Mouse (Mus musculus) T-helper 1 cell (primary cell): ENCODE results near the gene Eif2ak2.

ENCODE experiments used
- in situ Hi-C: fragments of 300-600 bp; cut with MboI, MseI; formaldehyde crosslinking; loops from one replicate; pipeline ENCODE4 v1.15.1; 2025; ENCODE audit warnings: high pct_unique_total_duplicates

Gene Eif2ak2

DNA sequence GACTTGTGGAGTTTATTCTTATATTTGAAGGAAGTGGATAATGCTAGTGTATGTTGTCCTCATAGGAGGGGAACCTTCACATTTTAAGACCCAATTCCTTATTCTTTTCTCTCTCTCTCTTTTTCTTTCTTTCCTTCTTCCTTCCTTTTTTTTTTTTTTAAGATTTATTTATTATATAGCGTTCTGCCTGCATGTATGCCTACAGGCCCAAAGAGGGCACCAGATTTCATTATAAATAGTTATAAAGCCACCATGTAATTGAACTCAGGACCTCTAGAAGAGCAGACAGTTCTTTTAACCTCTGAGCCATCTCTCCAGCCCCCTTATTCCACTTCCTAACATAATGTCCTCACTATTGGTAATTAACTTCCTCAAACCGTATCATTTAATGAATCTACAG, 46.3 kb downstream of the Eif2ak2 start:
- in situ Hi-C loops: no loop called here

DNA sequence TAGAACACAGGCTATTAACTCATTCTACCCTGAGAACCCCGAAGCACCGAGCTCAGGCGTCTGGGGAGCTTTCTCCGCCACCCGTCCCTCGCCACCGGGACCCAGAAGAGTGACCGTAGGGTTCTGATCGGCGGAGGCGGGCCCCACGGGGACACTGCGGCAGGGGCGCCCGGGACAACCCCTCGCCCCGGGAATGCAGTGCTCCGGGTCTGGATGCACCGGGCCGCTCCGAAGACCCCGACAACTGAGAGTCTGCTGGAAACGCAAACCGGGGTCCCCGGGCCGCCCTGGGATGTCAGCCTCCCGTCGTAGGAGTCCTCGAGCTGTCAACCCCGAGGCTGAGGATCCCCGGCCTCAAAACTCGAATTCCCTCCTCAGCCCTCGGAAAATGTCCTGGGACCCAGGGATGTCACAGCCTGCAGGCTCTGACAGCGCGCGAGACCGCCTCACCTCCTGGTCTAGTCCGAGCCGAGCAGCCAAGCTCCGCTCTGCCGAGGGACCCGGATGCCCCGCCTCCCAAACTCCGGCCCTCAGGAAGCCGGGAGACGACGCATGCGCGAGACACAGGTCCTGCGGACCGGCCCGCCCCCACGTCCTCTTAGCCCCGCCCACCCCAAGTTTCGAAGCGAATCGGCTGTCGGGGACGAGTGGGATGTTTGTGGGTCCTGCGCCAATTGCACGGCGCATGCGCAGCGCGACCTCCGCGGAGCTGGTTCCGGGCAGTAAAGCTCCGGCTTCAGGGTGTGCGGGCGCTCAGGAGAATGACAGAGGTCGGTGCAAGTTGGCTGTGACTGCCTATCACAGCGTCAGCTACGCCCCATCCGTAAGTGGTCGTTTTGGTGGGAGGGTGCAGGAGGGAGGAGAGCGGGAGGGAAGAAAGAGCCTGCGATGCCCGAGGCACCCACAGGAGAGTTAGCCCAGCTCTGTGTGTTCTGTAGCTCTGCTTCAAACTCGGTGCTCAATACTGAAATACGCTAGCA, 47.2 kb downstream of the Eif2ak2 start, which contains the start of the genes Heatr5b and Gpatch11:
Gene Heatr5b (minus strand): TSS at position 509 of the 980 bp plus-strand sequence.
Gene Gpatch11 (plus strand): TSS at position 712 of the 980 bp plus-strand sequence.
- in situ Hi-C loops: no loop called here

DNA sequence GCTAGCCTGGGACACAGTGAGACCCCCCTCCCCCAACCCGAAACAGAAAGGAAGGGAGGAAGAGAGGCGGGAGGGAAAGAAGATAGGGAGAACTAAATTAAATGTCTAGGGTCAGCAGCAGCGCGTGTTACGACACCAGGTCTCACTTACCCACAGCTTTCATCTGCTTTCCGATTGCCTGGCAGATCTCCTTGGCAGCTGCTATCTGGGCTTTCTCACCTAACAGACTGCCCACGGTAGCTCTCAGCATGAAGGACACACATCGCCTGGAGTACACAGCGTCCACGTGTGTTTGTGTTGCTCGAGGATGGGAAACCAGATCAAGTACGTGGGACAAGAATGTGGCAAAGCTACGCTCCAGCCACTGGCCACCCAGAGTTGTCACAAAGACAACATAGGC, 58.0 kb downstream of the Eif2ak2 start:
- in situ Hi-C loops: no loop called here

DNA sequence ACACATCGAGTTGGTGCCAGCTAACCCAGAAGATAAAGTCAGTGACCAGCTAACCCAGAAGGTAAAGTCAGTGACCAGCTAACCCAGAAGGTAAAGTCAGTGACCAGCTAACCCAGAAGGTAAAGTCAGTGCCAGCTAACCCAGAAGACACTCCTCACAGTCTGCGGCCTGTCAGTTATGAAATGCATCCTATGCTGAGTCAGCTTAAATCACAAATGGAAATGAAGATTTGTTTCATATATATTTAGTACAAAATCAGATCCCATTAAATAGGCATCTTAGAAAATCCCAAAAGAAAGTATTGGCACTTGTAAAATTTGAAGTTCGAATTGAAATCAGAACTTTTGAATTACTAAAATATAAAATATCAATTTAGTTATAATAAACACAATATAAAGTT, 72.8 kb downstream of the Eif2ak2 start:
- in situ Hi-C loops: loop anchor here (5.0 kb wide), 2 partner anchors 48 to 778 kb away; no protein-coding TSS in a partner anchor

DNA sequence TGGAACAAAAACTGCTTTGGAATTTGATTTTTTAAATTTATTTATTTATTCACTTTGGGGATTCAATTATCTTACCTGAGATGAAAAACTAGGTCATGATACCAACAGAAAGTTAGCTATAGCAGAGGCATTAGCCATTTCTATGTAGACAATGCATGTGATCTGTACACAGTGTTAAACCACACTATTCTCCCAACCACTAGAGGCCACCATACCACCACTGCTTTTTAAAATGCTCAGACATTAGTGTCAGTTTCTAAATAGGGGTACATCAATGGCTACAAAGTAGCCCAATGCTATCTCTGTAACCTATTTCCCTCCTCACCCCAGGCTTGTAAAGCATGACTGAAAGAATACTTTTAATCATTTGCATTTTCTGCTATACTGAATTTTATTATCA, 73.4 kb downstream of the Eif2ak2 start:
- in situ Hi-C loops: loop anchor here (5.0 kb wide), 2 partner anchors 48 to 778 kb away; no protein-coding TSS in a partner anchor
